Mouse (Mus musculus) embryonic facial prominence, embryonic 12.5 days (tissue): Measurements from ENCODE around the gene Elp5. TPM values are rescaled to one million over a fixed set of nuclear protein-coding genes. Genes with fewer than 3 reads are reported as not detected.

Experiments
- ATAC-seq: fragments of 200-750 bp; cut with Nextera tagmentation; 2 replicates; pipeline ENCODE4 v1.8.0; 2017; ENCODE audit not compliant: insufficient number of reproducible peaks, insufficient read depth, low FRiP score, low TSS enrichment
- H3K27ac ChIP-seq: fragments of 300-500 bp; sonication (generic); 2 replicates; pipeline ENCODE4 v1.5.1; 2016; ENCODE audit warnings: mild to moderate bottlenecking
- H3K27me3 ChIP-seq: fragments of 300-500 bp; sonication (generic); 2 replicates; pipeline ENCODE4 v1.6.1; 2016; ENCODE audit warnings: mild to moderate bottlenecking, moderate library complexity
- H3K36me3 ChIP-seq: fragments of 300-500 bp; sonication (generic); 2 replicates; pipeline ENCODE4 v1.6.1; 2016; ENCODE audit warnings: mild to moderate bottlenecking
- H3K4me1 ChIP-seq: fragments of 300-500 bp; sonication (generic); 2 replicates; pipeline ENCODE4 v1.6.1; 2016
- H3K4me2 ChIP-seq: fragments of 300-500 bp; sonication (generic); replicated peaks from 2 replicates; pipeline ENCODE4 v1.6.1; 2016; ENCODE audit warnings: mild to moderate bottlenecking, moderate library complexity
- H3K4me3 ChIP-seq: fragments of 300-500 bp; sonication (generic); 2 replicates; pipeline ENCODE4 v1.5.1; 2016; ENCODE audit warnings: mild to moderate bottlenecking
- H3K9ac ChIP-seq: fragments of 300-500 bp; sonication (generic); 2 replicates; pipeline ENCODE4 v1.6.1; 2016; ENCODE audit warnings: mild to moderate bottlenecking, moderate library complexity
- H3K9me3 ChIP-seq: fragments of 300-500 bp; sonication (generic); 2 replicates; pipeline ENCODE4 v1.6.1; 2016; ENCODE audit warnings: mild to moderate bottlenecking, moderate library complexity
- WGBS: fragments of 180-500 bp; shearing (Covaris S2); methylation state at CpG from one replicate; pipeline ENCODE4 v1.1.7; 2016; 5-methylcytosine and 5-hydroxymethylcytosine counted together
- polyA plus RNA-seq: library from polyadenylated mRNA; unstranded; fragments of >200 nt; fragmentation: Nextera tagmentation; extraction: Ambion mirVana; gene quantifications from 2 replicates; pipeline ENCODE4 v1.2.1, GENCODE M21; 2016

Elp5 gene
- polyA plus RNA-seq: 123 and 130 TPM in 2 replicates

GRCm38 (mm10) chr11:69982225-69982624 lies at the start of gene Elp5:
Elp5 (minus strand) TSS chr11:69982517.
- no peaks in the 10 kb centered on the region for H3K27me3 ChIP-seq
- peaks cover 47% of the 10 kb centered on the region for H3K36me3 ChIP-seq
- H3K4me1 ChIP-seq: peaks cover 20% of the 10 kb centered on the region
- peak within 1 kb of the TSS; percentile 99 for H3K9ac ChIP-seq
- H3K27ac ChIP-seq: peak within 1 kb of the TSS; percentile 99
- WGBS: 56% methylated on average over 8 of the region's 8 CpGs
- no peak for ATAC-seq
- peak within 1 kb of the TSS; percentile 99 for H3K4me3 ChIP-seq
- H3K4me2 ChIP-seq: peak within 1 kb of the TSS; percentile 78
- H3K9me3 ChIP-seq: no peaks in the 10 kb centered on the region

- Histone ChIP-seq H3K36me3 (peaks cover 40% of the 10 kb centered on the region), H3K4me3 (no peak overlapping the region), H3K4me2 (no peak overlapping the region), H3K4me1 (peaks cover 41% of the 10 kb centered on the region), H3K9ac (no peak overlapping the region), H3K9me3 (no peaks in the 10 kb centered on the region), H3K27ac (no peak overlapping the region), H3K27me3 (no peaks in the 10 kb centered on the region)
- 95% methylated on average over 11 of the region's 11 CpGs for WGBS
- no peak for ATAC-seq
Measured at GRCm38 (mm10) chr11:70031321-70031670, 49.0 kb upstream of the Elp5 start.

GRCm38 (mm10) chr11:70030651-70031320 lies 48.5 kb upstream of the Elp5 start:
- ATAC-seq: no peak
- H3K4me1 ChIP-seq: peaks cover 46% of the 10 kb centered on the region
- no peak overlapping the region for H3K4me3 ChIP-seq
- no peak overlapping the region for H3K27ac ChIP-seq
- no peaks in the 10 kb centered on the region for H3K9me3 ChIP-seq
- no peak overlapping the region for H3K9ac ChIP-seq
- WGBS: 95% methylated on average over 28 of the region's 28 CpGs
- no peaks in the 10 kb centered on the region for H3K27me3 ChIP-seq
- H3K36me3 ChIP-seq: peaks cover 40% of the 10 kb centered on the region
- no peak overlapping the region for H3K4me2 ChIP-seq

GRCm38 (mm10) chr11:70029829-70030550 lies 47.7 kb upstream of the Elp5 start:
- Histone ChIP-seq H3K9ac (peak overlapping the region; percentile 25; the same call in 1 of the 2 replicates), H3K27ac (peak overlapping the region; percentile 91), H3K9me3 (no peaks in the 10 kb centered on the region), H3K4me2 (peak overlapping the region; percentile 50), H3K4me1 (peaks cover 51% of the 10 kb centered on the region), H3K4me3 (peak overlapping the region; percentile 30), H3K27me3 (no peaks in the 10 kb centered on the region), H3K36me3 (peaks cover 40% of the 10 kb centered on the region)
- 39% methylated on average over 11 of the region's 11 CpGs for WGBS
- ATAC-seq: no peak

GRCm38 (mm10) chr11:70029130-70029801 lies 46.9 kb upstream of the Elp5 start:
- Histone ChIP-seq H3K27me3 (no peaks in the 10 kb centered on the region), H3K36me3 (peaks cover 36% of the 10 kb centered on the region), H3K4me2 (peak overlapping the region; percentile 50), H3K27ac (peak overlapping the region; percentile 91), H3K9ac (peak overlapping the region; percentile 31; the same call in 1 of the 2 replicates), H3K9me3 (no peaks in the 10 kb centered on the region), H3K4me1 (peaks cover 54% of the 10 kb centered on the region), H3K4me3 (peak overlapping the region; percentile 30)
- peak; percentile 86 for ATAC-seq
- under 1% methylated on average over 20 of the region's 20 CpGs for WGBS

GRCm38 (mm10) chr11:70028401-70029129 lies 46.2 kb upstream of the Elp5 start:
- peak overlapping the region; percentile 30 for H3K4me3 ChIP-seq
- H3K9ac ChIP-seq: peak overlapping the region; percentile 31
- peak overlapping the region; percentile 91 for H3K27ac ChIP-seq
- WGBS: 25% methylated on average over 12 of the region's 12 CpGs
- H3K4me2 ChIP-seq: peak overlapping the region; percentile 50
- H3K4me1 ChIP-seq: peaks cover 61% of the 10 kb centered on the region
- no peaks in the 10 kb centered on the region for H3K27me3 ChIP-seq
- peaks cover 31% of the 10 kb centered on the region for H3K36me3 ChIP-seq
- H3K9me3 ChIP-seq: no peaks in the 10 kb centered on the region
- ATAC-seq: no peak

GRCm38 (mm10) chr11:70027397-70027796 lies 45.1 kb upstream of the Elp5 start:
- H3K9me3 ChIP-seq: no peaks in the 10 kb centered on the region
- peak overlapping the region; percentile 27; the same call in 1 of the 2 replicates for H3K9ac ChIP-seq
- peak overlapping the region; percentile 91 for H3K27ac ChIP-seq
- H3K4me1 ChIP-seq: peaks cover 70% of the 10 kb centered on the region
- WGBS: 33% methylated on average over 9 of the region's 9 CpGs
- no peak for ATAC-seq
- H3K4me2 ChIP-seq: peak overlapping the region; percentile 45
- peak overlapping the region; percentile 16; the same call in 1 of the 2 replicates for H3K4me3 ChIP-seq
- peaks cover 20% of the 10 kb centered on the region for H3K36me3 ChIP-seq
- H3K27me3 ChIP-seq: no peaks in the 10 kb centered on the region

- Histone ChIP-seq H3K27me3 (no peaks in the 10 kb centered on the region), H3K27ac (peak overlapping the region; percentile 91), H3K4me2 (peak overlapping the region; percentile 45), H3K9ac (peak overlapping the region; percentile 43), H3K4me3 (peak overlapping the region; percentile 16), H3K9me3 (no peaks in the 10 kb centered on the region), H3K4me1 (peaks cover 70% of the 10 kb centered on the region), H3K36me3 (peaks cover 13% of the 10 kb centered on the region)
- 2% methylated on average over 19 of the region's 19 CpGs for WGBS
- ATAC-seq: peak; percentile 49
Measured at GRCm38 (mm10) chr11:70026689-70027088, 44.4 kb upstream of the Elp5 start.

- peak overlapping the region; percentile 38 for H3K4me3 ChIP-seq
- peak overlapping the region; percentile 18 for H3K27ac ChIP-seq
- no peak for ATAC-seq
- H3K36me3 ChIP-seq: no peaks in the 10 kb centered on the region
- peak overlapping the region; percentile 46; the same call in 1 of the 2 replicates for H3K9ac ChIP-seq
- peak overlapping the region; percentile 61 for H3K4me2 ChIP-seq
- H3K27me3 ChIP-seq: no peaks in the 10 kb centered on the region
- H3K4me1 ChIP-seq: peaks cover 73% of the 10 kb centered on the region
- no peaks in the 10 kb centered on the region for H3K9me3 ChIP-seq
- WGBS: 18% methylated on average over 6 of the region's 6 CpGs
Measured at GRCm38 (mm10) chr11:70024151-70024514, 41.8 kb upstream of the Elp5 start.

GRCm38 (mm10) chr11:70023481-70024150 lies 41.3 kb upstream of the Elp5 start:
- peak overlapping the region; percentile 46 for H3K9ac ChIP-seq
- H3K36me3 ChIP-seq: no peaks in the 10 kb centered on the region
- ATAC-seq: no peak
- H3K4me2 ChIP-seq: peak overlapping the region; percentile 61
- H3K9me3 ChIP-seq: no peaks in the 10 kb centered on the region
- peak overlapping the region; percentile 18; the same call in 1 of the 2 replicates for H3K27ac ChIP-seq
- 4% methylated on average over 25 of the region's 29 CpGs for WGBS
- peaks cover 70% of the 10 kb centered on the region for H3K4me1 ChIP-seq
- H3K27me3 ChIP-seq: no peaks in the 10 kb centered on the region
- H3K4me3 ChIP-seq: peak overlapping the region; percentile 38
